Mouse (Mus musculus): Measurements from ENCODE around the gene Lmo1.

Lmo1 gene

DNA sequence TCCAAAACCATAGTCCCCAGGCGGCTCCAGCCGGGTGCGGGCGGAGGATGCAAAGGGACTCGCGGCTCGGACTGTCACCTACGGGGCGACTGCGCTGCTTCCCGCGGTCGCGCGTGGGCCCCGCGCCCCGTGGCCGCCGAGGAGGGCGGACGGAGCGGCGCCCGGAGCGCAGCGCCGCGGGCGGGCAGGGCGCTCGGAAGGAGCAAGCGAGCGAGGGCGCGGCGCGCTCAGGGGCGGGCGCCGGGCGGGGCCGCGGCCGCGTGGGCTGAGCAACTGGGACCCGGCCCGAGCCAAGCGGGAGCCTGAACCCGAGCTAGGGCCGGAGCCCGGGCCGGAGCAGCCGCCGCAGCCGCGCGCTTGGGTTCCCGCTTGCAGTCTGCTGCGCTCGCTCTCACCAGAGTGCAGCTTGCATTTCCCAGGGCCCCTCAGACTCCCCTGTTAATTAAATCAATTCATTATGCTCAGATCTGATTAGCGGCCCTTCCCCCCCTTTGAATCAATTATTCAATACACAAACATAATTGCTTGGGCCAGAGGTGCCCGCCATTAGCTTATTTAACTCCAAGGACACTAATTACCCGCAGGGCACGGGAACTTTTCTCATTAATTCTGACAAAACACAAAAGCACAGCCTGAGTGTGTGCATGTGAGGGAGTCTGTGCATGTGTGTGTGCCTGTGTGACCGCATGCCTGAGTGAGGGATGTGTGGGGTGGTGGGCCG, at the start of gene Lmo1:
Gene Lmo1 (minus strand): TSS at position 259 of the 721 bp plus-strand sequence.
- CTCF ChIA-PET: no interaction called here

DNA sequence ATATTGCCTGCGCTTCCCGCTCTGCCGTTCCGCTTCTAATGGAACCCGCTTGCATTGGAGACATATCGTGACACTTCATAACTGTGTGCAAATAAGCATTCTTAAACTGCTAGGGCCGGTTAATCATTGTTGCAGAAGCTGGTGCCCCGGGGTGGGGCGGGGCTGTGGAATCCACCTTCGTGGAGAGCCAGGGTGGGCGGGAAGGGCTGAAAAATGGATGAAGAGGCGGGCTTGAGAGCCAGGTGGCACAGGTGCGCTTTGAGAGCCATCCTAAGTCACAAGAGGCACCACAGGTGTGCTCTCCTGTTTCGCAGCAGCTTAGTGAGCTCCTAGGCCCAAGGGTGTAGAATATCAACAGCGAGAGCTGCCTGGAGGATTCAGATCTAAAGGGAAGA, 46.7 kb upstream of the Lmo1 start:
- CTCF ChIA-PET: interaction anchor here (0.6 kb wide), 1 partner anchor 37 kb away, joined by 11 read pairs; no protein-coding TSS in a partner anchor

DNA sequence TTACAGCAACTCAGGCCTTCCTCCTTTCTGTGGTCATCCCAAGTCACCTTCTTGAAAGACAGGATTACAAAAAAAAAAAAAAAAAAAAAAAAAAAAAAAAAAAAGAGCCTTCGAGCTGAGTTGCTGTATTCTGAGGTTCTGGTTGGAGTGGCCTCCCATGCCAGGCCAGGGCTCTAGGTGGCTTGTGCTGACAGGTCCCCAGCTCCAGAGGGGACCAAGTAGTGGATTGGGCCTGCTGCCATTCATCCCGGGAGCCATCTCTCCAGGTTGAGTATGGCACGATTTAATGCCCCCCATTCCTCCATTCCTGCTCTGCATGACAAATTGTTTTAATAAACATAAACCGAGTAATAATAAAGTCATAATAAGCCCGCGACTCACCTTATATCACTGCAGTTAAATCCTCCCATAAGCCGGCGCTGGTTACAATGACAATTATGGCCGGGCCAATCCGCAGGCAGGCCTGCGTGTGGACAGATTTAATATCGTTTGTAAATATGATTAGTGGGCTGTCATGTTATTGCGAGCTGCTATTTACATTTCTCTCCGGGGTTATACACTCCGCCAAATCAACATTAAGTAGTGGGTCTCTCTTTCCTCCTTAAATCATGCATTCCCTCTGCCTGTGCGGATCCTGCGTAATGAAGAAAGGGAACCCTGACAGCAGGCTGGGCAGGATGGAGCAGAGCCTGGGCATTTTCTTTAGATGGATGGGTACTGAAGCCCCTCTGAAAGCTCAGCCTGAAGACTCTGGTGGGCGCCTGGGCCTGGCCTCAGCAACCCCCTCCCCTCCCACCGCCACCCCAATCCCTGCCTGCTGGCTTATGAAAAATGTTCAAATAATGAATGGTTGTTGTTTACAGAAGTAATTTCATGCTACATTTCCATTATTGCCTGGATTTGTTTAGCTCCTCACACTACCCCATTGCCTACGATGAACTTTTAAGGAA, 46.0 kb upstream of the Lmo1 start:
- CTCF ChIA-PET: interaction anchor here (0.6 kb wide), 1 partner anchor 36 kb away, joined by 11 read pairs; no protein-coding TSS in a partner anchor

DNA sequence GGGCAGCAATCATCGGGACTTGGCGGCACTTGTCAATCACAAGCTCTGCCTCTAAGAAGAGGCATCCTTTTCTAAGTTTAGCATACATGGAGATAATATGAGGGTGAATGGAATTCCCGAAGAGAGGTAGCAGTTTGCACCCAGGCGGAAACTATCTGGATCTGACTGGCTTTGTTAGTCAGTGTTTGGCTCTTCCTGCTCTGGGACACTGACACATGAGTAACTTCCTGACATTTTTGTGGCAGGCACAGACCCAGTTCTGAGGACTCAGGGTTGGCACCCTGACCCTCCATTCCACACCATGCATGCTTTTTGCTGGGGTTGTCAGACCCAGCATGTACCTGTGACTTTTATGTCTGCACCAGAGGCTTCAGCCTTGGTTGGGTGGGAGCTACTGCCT, 45.0 kb upstream of the Lmo1 start:
- CTCF ChIA-PET: no interaction called here

DNA sequence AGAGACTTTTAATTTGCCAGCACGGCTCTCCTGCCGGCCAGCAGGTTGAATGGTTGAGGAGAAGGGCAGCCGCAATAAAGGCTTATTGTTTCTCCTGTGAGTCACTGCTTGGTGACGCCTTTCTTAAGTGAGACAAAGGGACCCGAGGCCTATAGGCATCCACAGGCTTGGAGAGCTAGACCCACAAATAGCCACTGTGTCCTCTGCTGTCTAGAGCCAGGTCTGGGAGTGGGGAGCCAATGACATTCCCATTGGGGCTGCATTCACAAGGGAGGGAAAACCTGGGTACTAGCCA, 43.9 kb upstream of the Lmo1 start:
- CTCF ChIA-PET: no interaction called here

DNA sequence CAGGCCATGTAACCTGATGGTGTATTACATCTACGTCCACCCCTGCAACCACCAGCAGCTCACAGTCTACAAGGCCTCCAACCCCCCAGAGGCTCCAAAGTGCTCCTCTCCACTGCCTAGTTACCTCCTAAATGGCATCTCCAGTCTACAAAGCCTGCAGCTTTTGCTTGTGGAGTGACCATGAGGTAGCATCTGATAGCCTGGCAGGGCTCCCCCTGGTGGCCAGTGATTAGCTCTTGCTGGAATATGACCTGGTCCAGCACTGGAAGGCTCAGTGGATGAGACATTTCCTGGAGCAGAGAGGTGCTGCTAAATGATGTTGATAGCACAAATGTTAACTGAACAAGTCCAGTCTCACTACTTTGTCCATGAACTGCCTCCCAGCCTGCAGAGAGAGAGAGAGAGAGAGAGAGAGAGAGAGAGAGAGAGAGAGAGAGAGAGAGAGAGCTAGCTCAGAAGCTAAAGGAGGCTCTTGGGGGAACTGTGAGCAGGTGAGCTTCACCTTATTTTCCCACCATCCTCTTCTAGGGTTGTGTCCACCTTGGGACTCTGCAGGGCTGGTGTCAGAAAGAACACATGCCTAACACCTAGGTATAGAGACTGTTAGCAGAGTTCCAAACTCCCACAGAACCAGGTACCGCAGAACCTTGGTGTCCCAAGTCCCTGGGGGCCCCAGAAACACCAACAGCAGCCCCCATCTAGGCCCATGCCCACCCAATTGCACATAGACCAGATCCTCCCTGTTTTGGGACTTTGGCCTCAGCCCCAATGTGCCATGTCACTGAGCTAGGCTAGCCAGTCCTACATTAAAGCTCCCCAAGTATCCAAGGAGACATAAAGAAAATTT, 43.3 kb upstream of the Lmo1 start:
- CTCF ChIA-PET: no interaction called here

DNA sequence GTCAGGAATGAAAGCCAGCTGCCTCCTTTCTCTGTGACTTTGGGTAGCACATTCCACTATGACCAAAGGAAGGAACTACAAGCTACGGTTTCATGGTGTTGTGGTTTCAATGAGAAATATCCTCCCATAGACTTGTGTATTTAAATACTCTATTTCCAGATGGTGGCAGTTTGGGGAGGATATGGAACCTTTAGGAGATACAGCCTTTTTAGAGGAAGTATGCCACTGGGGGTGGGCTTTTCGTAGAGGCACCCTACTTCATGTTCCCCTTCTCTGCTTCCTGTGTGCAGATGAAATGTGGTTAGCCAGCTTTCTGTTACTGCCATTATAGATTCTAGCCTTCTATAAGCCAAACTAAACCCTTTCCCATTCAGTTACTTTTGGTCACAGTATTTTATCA, 34.8 kb upstream of the Lmo1 start:
- CTCF ChIA-PET: no interaction called here

DNA sequence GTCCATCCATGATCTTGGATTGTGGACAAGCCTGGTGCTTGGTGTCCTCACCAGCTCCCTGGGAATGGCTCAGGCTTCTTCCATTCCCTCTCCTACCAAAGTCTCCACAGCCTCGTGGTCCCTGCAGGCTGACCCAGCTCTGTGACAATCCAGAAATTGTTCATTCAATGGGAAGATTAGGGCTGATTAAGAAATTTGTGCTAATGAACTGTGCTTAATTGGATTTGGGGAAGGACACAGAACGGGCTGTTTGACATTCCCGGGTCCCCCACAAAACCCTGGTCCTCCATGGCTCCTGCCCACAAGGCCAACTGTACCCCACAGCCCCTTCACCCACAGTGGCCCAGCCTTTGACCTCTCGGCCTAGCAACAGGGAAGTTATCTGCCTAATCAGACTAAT, 32.8 kb upstream of the Lmo1 start:
- CTCF ChIA-PET: no interaction called here

DNA sequence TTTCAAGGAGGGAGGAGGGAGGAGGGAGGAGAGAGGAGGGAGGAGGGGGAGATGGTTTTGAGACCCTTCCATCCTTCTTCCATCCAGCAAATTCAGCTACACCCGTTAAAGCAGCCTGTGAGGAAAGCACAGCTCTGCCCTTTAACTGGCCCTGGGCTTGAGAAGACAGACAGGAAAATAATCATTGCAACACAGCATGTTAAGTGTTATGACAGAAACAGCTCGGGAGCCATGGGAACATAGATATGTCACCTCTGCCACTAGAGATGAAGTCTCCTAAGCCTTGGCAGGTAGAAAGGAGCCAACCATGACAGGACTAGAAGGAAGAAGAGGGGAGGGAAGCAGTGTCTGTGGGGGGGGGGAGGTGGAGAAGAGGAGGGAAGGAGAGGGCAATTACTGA, 31.4 kb upstream of the Lmo1 start:
- CTCF ChIA-PET: no interaction called here

DNA sequence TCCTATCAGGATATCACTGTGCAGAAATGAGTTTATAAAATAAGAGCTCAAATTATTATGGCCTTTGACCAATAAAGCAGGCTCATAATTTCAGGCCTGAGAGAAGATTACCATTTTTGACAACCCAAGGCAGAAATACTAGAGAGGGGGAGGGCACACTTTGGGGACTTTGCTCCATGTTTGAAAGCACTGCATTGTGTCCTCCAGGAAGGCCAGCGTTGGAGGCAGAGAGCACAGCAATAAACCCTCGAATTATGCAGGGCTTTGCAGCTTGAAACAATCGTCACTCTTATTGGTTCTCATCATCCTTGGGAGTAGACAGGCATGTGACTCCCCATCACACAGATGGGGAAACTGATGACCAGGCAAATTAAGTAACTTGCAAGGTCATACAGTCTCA, 28.1 kb upstream of the Lmo1 start:
- CTCF ChIA-PET: no interaction called here

DNA sequence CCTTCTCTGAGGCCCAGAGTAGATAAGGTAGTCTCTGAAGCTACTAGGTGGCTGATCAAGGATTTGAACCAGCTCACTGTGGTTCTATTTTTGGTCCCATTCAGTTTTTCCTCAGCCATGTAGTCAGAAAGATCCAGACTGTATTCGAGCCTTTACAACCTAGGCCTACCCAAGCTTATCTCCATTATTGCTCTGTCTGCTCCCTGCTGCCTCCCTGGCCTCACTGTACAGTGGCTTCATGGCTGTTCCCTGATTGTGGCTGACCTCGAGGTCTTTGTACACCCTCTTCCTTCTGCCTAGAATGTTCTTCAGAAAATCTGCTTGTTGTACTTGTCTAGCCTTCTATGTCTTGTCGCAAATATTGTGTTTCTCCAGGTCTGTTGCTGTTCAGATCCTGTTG, 25.6 kb upstream of the Lmo1 start:
- CTCF ChIA-PET: no interaction called here

DNA sequence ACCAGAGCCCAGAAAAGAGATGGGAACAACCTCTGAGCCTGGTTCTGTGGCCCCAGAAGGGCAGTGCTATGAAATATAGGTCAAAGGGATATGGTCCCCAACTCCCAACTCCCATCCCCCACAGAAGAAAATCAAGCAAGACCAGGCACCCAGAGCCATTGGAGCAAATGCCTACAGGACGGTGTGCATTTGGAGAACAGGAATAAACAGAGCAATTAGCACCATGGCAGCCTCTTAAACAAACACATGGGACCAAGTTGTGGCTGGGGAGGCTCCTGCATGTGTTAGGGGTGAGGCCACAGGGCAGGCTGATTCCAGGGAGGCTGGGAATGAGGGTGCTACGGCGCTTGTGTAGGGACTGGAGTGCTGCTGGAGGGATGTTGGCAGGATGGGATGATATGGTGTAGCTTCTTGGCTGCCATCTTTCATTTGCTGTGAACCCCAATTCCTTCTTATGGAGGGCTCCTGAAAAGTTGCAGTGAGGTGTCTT, 22.2 kb upstream of the Lmo1 start:
- CTCF ChIA-PET: no interaction called here

DNA sequence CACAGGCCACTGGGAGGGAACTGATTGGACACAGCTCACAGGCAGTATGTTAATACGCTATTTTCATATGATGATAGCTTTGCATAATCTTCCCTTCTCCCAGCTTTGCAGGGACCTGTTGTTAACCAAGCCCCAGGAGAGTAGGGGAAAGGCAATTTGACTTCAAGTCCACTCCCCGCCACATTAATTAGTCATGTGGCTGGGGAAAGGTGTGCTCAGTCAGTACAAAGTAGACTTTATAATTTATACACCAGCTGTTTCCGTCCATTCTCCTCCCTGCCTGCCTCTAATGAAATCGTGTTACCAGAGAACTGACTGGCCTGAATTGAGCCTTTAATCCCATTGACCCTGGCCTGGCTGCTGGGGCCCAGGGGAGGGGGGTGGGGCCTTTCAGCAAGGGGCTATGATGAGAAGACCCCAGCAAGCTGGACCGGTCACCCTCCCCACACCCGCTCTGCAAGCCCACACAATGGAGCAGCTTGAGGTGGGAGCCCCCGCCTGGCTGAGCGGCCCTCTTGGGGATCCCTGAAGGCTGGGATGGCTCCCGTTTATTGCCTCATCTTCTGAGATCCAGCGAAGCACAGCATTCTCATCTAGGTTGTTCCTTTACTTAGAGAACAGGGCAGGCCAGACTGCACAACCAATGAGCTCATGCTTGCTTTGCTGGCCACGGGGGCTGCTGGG, 21.5 kb upstream of the Lmo1 start:
- CTCF ChIA-PET: no interaction called here

DNA sequence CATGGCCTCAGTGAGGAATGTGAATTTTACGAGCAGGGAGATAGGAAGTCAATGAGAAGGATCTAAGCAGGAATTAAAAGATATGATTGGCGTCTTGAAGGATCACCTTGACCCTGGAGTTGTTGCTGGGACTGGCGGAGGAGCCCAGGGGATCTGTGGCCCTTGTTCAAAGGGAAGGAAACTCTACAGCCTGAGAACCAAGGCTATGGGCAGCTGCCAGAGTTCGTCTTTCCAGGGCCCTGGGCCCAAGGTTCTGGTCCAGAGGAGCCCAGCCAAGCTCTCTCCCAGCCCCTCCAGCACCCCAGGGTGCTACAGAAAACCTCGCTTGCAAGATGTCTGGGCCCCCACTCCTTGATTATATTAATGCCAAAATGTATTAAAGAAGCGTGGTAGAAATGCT, 21.0 kb upstream of the Lmo1 start:
- CTCF ChIA-PET: no interaction called here

DNA sequence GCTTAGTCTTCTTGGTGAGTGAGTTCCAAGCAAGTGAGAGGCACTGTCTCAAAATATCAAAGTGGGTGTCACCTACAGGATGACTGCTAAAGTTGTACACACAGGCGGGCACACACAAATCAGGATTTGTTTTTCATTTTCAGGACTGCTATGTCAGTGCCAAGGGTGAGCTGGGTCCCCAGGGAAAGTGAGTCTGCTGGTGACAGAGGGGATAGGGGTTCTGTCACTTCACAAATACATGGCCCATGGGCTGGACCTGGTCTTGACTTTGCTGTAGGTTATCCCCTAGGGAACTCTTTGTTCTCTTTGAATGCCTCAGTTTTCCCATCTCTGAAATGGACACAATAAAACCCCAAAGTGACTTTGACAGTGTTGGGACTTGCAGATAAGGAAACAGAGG, 19.8 kb upstream of the Lmo1 start:
- CTCF ChIA-PET: no interaction called here

DNA sequence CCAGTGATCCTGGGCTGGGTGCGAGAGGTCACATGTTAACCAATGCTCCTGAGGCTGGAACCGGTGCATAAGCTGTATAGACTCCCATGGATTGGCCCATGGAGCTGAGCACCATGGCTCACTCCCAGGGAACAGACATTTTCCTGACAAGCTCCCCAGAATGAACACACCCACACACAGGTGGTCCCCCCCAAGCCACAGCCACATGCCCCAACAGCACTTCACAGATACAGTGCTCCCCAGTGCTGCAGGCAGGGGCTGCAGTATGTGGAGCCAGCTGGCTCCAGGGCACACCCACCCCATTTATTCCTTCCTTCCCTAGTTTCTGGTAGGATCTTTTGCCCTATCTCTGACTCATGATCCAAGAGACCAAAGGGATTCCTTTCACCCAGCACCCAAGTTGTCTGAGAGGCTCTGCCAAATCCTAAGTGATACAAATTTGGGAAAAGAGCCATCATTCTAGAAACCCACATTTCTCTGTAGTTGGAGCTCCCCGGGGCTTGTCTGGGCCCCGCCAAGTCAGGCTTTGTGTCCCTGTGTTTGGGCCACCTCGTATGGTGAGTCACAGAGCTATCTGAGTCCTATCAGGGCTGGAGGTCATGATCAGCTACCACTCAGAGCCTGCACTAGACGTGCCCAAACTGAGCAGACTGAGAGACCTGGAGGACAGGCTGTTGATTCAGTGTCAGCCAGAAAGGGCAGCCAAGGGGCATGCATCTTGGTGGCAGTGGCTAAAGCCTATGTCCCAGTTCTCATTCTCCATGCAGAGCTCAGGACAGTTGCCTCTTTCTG, 12.4 kb upstream of the Lmo1 start:
- CTCF ChIA-PET: no interaction called here

DNA sequence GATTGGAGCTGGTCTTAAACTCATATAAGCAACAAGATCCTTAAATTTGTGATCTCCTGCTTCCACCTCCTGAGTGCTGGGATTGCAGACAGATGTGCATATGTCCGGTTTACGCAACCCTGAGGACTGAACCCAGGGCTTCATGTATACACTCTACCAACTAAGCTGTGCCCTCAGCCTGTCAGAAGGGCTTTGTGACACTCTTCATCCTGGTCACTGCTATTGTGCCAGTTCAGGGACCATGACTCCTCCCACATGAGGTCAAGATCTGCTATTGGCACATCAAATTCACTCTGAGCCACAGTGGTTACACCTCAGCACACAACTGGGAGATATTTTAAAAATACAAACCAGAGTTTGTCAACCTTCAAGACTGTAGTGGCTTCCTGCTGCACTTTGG, 11.0 kb upstream of the Lmo1 start:
- CTCF ChIA-PET: no interaction called here

DNA sequence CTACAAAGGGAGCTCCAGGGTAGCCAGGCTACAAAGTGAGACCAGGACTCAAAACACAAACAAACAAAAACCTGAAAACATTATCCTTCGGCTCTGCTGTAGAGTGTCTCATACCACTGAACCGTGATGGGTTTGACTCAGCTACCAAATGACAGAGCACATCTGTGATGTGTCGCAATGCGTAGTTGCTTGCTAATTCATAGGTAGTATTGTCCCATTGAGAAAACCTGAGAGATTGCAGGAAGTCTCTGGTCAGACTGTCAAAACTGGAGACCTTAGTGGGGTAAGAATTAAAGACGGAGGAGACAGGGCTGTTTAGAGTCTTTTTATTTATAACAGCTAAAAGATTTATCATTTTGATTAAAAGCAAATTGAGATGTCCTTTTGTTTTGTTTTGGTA, 10.6 kb upstream of the Lmo1 start:
- CTCF ChIA-PET: no interaction called here

DNA sequence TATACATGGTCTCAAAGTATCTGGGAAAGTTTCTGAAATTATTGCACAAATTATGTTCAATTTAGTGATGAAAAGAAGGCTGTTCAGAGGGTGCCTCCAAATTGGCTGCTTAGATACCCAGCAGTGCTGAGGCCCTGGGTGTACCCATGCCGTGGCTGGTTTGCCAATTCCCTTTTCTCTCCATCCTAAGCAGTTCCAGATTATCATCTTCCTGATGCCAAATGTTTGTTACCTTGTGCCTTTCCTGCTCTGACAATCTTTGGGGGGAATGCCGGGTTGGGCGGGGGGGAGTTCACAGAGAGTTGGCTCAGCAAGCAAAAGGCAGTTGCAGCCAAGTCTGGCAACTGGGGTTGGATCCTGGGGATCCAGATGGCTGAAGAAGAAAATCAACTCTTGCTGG, 1.7 kb upstream of the Lmo1 start:
- CTCF ChIA-PET: no interaction called here

DNA sequence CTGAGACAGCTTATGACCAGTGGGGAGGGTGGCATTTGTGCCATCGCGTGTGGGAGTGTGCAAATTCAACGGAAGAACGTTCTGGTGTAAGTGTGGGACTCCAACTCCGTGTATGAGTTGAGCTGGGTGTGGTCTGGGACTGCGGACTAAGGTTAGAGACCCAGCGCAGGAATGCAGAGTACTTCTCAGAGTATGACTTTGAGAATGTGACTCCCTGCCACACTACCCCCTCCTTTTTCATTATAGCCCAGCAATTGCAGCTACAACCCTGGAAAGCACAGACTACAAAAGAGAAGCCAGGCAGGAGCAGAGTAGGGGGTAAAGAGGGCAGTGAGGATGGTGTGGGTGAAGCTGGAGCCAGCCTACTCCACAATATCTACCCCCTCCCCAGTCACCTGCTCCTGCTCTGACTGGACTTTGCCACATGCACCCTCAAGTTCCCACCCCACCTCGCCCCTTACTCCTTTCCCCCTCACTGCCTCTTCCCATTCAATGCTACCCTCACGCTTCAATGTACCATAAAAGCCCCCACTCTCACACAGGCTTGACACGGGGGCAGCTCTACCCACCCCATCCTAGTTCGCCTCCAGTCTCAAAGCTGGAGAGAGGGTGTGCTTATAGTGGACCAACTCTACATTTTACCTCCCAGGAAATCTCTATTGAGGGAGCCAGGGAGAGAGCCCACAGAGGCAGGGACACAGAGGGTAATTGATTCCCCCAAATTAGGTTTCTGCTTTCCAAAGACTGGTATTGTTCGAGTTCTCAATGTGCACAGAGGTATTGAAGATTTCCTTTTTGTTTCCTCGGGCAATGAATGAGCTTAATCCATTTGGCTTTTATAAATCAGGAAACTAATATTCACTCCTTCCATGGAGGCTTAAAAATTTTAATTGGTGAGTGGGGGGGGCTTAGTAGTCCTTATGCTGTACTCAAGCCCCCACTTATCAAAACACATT, 941 bp upstream of the Lmo1 start:
- CTCF ChIA-PET: no interaction called here
